Mouse (Mus musculus) urinary bladder, adult 18-20 months (tissue): ENCODE results near the gene Bglap.
A peak's percentile ranks its signal among the peaks of the same experiment; 100 is the strongest.
"Not testable (repeated sequence)": the region's sequence is repeated elsewhere in the genome, so short reads cannot be mapped to it uniquely, and the experiment has no call there.

ENCODE experiments used
- DNase-seq, 2 experiments: peaks; one replicate each; pipeline ENCODE4 v3.0.0; 2022; ENCODE audit warnings: low spot score in 2 of 2, mixed read lengths in 2 of 2

The Bglap gene

GRCm38 (mm10) chr3:88384364-88384763, at the start of gene Bglap:
Gene Bglap (minus strand): TSS chr3:88384464.
- DNase-seq, result no peak

DNA sequence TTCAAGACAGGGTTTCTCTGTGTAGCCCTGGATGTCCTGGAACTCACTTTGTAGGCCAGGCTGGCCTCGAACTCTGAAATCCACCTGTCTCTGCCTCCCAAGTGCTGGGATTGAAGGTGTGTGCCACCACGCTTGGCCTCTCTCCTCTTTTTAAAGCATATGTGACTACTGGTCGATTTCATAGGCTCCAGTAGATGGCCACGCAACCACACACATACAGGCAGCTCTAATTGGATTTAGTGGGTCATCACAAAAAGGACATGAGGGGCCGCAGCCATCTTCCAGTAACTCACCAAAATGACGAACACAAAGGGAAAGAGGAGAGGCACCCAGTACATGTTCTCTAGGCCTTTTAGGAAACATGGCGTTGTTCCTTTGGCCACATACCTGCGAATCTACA, 44.4 kb upstream of the Bglap start:
- not testable (repeated sequence) for DNase-seq

- no peak for DNase-seq
Measured at GRCm38 (mm10) chr3:88427342-88427905, 43.2 kb upstream of the Bglap start.

DNA sequence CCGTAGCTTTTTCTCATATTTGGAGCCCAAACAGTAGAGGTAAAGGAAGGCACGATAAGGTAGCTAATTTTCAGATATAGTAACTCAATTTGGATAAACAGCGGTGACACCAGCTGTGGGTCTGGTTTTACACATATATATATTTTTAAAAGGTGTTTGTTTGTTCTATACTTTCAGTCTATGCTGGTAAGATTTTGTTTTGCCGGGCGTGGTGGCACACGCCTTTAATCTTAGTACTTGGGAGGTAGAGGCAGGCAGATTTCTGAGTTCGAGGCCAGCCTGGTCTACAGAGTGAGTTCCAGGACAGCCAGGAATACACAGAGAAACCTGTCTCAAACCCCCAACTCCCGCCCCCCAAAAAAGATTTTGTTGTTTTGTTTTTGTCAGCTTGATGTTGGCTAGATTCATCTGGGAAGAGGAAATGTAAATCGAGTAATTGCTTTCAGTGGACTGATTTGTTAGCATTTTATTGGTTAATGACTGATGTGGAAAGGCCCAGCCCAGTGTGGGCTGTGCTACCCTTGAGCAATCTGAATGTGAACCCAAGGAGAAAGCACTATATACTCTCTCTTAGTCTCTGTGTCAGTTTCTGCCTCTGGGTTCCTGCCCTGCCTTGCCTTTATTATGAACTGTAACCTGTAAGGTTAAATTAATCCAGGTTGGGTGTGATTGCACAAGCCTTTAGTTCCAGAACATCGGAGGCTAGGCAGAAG, 41.6 kb upstream of the Bglap start:
- no peak for DNase-seq

GRCm38 (mm10) chr3:88425330-88425689, 41.0 kb upstream of the Bglap start:
- no peak for DNase-seq

DNA sequence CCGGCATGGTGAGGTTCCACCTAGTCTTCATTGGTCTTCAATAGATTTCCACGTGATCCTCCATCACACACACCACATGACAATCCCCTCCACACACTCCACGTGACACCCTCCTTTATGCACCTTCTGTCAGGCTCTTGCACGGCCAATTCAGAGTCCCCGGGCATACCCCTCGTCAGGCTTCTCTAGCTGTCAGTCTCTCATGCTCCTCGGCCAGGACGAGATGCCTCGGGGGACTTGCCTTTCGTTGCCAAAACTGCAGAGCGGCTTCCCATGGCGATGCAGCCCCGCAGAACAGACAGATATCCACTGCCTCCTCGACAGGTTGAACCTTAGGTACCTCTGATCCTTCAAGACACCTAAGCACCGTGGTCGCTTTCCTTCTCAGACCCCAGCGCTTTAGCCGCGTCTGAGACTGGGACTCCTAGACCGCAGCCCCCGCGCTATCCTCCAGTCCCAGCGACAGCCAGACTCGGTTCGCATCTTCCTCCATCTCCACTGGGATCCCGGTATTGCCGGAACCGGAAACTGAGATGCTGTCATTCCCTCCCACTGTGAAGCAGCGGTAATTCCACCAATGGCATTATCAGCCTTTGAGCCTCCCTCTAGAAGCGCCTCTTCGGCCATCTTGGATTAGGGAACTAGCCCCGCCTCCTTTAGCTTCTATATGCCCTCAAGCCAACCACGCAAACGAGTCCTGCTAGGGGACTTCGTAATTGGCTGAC, 40.5 kb upstream of the Bglap start, which contains the start of gene Slc25a44:
Slc25a44 (minus strand) TSS at position 535 of the 725 bp plus-strand sequence.
- peak; percentile 93 to 96 for DNase-seq

DNA sequence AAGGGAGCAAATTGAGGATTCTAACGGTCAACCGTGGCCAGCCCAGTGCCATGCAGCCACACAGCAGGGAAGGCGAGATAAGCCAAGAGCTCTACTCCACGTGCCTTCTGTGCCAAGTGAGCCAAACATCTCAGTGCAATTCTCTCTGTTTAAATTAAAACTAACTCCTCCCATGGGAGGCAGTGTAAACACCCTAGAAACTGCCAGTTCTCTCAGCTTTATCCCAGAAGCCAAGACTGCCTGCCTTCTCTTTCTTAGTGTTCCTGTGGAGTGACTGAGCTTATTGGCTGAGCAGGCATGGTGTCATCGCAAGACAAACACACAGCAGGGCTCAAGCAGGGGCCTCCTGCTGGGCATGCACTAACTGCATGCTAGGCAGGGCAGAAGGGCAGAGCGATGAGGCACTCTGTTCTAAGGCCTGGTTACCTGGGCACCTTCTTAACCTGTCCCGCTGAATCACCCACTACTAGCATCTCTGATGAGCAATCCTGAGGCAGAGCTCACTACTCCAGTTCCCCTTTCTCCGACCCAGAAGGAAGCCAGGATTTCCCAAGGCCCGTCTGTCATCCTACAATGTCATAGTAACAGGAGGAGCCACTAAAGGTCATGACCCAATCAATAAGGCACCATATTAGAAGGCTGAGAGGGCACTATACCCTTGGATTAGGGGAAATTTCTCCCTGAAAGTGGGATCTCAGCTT, 37.9 kb upstream of the Bglap start:
- DNase-seq, result no peak

DNA sequence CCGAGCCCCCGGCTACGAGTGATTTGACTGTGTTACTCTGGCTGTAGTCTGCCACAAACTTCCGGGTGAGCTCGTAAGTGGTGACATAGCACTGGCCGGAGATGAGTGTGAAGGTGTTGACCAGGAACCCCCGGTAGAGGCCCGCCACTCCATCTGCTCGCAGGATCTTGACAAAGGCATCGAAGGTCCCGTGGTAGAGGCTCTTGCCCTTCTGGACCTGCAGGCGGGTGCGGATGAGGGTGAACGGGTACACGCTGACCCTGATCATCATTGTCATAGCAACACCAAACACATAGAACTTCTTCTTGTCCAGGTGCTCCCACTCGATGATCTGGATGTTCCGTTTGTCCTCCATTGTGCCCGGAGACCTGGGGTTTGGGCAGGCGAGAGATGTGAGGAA, 36.5 kb upstream of the Bglap start:
- no peak for DNase-seq

DNA sequence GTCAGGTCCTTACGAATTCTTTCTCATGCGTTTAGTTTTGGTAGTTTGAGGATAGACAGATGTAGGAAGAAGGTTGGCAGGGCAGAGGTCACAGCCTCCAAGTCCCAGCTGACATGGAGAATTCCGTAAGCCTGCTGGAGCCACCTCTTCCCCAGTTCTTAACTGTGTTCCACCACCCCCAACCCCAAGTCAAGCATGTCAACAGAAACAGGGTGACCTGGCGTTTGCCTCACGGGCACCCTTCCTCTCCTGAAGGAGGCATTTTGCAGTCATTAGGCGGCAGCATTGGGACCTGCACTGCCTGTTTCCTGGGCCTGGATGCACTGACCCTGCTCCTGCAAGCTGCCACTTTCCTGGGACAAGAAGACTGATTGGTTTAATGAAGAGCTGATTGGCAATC, 33.8 kb upstream of the Bglap start:
- DNase-seq, result no peak

- no peak for DNase-seq
Measured at GRCm38 (mm10) chr3:88415668-88416067, 31.4 kb upstream of the Bglap start.

DNA sequence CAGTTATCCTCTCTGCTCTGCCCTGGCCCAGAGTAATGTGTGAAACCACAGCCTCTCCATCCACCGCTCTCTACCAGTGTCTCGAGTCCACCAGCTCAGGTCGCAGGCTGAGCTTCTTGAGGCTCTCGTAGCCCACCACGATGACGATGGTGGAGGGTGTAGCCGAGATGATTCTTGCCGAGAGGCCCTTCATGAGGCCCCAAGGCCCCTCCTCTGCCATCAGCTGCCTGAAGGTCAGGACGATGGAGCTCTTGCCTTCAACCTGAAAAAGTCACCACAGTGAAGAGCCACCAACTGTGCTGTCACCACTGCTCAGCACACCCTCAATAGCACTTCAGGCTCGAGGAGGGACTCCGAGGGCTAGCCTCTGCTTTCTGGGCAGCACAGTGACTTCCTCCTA, 28.4 kb upstream of the Bglap start:
- no peak for DNase-seq

- DNase-seq, result no peak
Measured at GRCm38 (mm10) chr3:88411681-88412080, 27.4 kb upstream of the Bglap start.

DNA sequence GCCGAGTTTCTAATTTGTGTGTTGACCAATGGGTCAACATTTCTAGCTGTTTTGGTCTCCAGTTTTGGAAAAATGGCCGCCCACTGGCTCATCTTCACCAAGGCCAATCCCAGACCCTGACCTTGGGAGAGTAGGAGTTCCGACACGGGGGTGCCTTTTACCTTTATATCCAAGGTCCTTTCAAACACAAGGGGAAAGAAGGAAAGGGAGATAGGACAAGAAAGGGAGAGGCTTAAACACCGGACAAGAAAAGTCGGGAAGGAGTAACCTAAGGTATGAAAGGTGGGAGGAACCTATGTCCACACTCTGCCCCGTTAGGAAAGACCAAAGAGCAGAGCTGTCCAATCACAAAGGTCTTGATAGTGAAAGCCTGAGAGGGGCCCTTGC, 26.4 kb upstream of the Bglap start:
- no peak for DNase-seq

- DNase-seq, result peak; percentile 84 to 87
Measured at GRCm38 (mm10) chr3:88409741-88410644, 25.7 kb upstream of the Bglap start, which contains the start of gene Pmf1. Gene Pmf1 (minus strand): TSS chr3:88410331.

DNA sequence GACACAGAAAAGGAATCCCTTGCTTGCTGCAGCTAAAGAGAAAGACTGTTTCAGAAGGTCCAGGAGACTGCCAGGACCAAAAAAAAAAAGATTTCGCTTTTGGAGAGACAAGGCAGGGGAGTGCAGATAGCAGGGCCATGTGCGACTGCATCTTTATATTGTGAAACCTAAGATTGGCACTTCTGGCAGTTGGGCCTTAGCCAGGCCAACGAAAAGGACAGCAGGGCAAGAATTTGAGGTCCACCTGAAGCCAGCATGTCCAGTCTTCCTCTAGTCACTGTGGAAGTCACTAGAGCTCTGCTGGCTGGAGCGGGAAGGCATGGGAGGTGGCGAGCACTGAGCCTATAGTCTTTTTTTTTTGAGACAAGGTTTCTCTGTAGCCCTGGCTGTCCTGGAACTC, 24.7 kb upstream of the Bglap start:
- DNase-seq, result no peak

GRCm38 (mm10) chr3:88407529-88407928, 23.3 kb upstream of the Bglap start:
- DNase-seq, result no peak

GRCm38 (mm10) chr3:88407090-88407489, 22.8 kb upstream of the Bglap start:
- peak; percentile 25 to 39 for DNase-seq

GRCm38 (mm10) chr3:88403522-88404230, 19.4 kb upstream of the Bglap start:
- DNase-seq, result no peak

DNA sequence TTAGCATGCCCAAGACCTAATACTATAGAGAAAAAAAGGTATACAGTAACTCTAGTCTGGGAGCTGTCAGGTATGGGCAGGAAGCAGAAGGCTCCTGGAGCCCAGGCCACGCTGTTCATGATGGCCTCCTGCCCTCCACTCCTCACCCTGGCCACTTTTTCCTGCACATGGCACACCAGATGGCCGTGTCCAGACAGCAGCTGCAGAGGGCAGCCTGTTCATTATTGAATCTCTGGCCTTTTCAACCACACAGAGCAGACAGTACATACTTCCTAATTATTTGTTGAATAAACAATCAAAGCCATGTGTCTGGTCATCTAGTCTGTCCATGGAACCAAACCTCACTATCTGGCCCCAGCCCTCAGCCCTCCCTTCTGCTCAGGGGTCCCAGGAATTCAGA, 14.4 kb upstream of the Bglap start:
- DNase-seq, result no peak

- no peak for DNase-seq
Measured at GRCm38 (mm10) chr3:88395742-88396141, 11.5 kb upstream of the Bglap start.

GRCm38 (mm10) chr3:88395288-88395687, 11.0 kb upstream of the Bglap start:
- no peak for DNase-seq
